Mouse (Mus musculus): ENCODE measurements around the gene Cox7a2.

DNA sequence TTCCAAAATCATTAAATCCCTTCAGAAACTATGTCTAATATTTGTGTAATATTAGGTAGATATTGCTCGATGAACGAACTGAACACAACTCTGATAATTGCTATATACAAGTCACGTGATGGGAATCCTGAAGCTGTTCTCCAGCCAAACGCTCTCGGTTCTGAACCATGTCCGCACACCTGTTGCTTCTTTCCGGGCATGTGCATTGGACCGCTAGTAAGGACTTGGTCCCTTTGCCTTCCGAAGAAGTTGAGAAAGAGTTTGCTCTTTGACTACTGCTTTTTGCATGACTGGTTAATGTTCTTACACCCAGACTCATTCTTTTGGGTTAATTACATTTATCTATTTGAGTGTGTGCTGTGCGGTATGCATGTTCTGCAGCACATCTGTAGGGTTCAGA is 45.7 kb upstream of the Cox7a2 start:
- TF ChIP-seq GATA1 (IDR thresholded peaks at IDR 0.05; ENCODE audit: borderline replicate concordance, low read length): no peak
- TF ChIP-seq FLI1 (IDR thresholded peaks at IDR 0.05; ENCODE audit: low read length): no peak

All from megakaryocyte, embryonic 14.5 days (primary cell).